In genomic region chr11:70833831-70834230, GRCm38 (mm10) we compare ENCODE assay signal across 40 mouse cellular contexts. TPM values are rescaled to one million over a fixed set of nuclear protein-coding genes. Genes with fewer than 3 reads are reported as not detected.
"Had no signal": no experiment of that assay in that cellular context is flagged by ENCODE, and none has a peak within 500 bp of the region (broad histone marks: within the 10 kb centered on the region; RNA-seq: fewer than 3 reads in every experiment).

No protein-coding gene starts in this region.

- H3K27ac ChIP-seq: heart, embryonic 13.5 days; heart, embryonic 15.5 days; hindbrain, embryonic 10.5 days; hindbrain, embryonic 12.5 days; hindbrain, embryonic 13.5 days; hindbrain, embryonic 14.5 days; hindbrain, embryonic 15.5 days; hindbrain, postnatal 0 days; intestine, embryonic 15.5 days; kidney, embryonic 15.5 days; kidney, postnatal 0 days; layer of hippocampus, adult 2 months; left cerebral cortex, adult 2 months had no signal

- H3K9me3 ChIP-seq: heart, embryonic 15.5 days; hindbrain, embryonic 12.5 days; hindbrain, embryonic 15.5 days; intestine, embryonic 15.5 days; kidney, embryonic 15.5 days had no signal

- H3K4me1 ChIP-seq: heart, embryonic 12.5 days; heart, embryonic 13.5 days; heart, embryonic 15.5 days; hindbrain, embryonic 10.5 days; hindbrain, embryonic 12.5 days; hindbrain, embryonic 13.5 days; hindbrain, embryonic 15.5 days; intestine, embryonic 15.5 days had no signal

- H3K27me3 ChIP-seq: heart, embryonic 12.5 days; heart, embryonic 13.5 days; heart, embryonic 15.5 days; hindbrain, embryonic 12.5 days; hindbrain, embryonic 13.5 days; hindbrain, embryonic 15.5 days; intestine, embryonic 15.5 days; kidney, embryonic 15.5 days had no signal

- DNase-seq: heart, postnatal 10 days; heart, postnatal 14 days; heart, postnatal 36 days; heart, postnatal 4 days; kidney, adult 11 months; kidney, adult 18-20 months; kidney, adult 2 months; kidney, adult 8-10 months; kidney, adult 9 months; kidney, postnatal 10 days; kidney, postnatal 14 days; kidney, postnatal 25 days; kidney, postnatal 36 days; layer of hippocampus, adult 9-11 months; layer of hippocampus, postnatal 36 days had no signal

- H3K36me3 ChIP-seq: heart, embryonic 12.5 days; heart, embryonic 13.5 days; heart, embryonic 15.5 days; hindbrain, embryonic 10.5 days; hindbrain, embryonic 12.5 days; hindbrain, embryonic 13.5 days; hindbrain, embryonic 15.5 days; intestine, embryonic 15.5 days; kidney, embryonic 15.5 days had no signal

- ATAC-seq: hindbrain, embryonic 16.5 days; hindbrain, postnatal 0 days; inflammation-experienced regulatory T-cells, adult 6 months; intestine, embryonic 15.5 days; intestine, embryonic 16.5 days; intestine, postnatal 0 days had no signal

- H3K4me2 ChIP-seq: heart, embryonic 11.5 days; heart, embryonic 12.5 days; heart, embryonic 13.5 days; heart, embryonic 15.5 days; hindbrain, embryonic 12.5 days; hindbrain, embryonic 13.5 days; hindbrain, embryonic 14.5 days; hindbrain, embryonic 15.5 days; intestine, embryonic 15.5 days; kidney, embryonic 15.5 days had no signal

- H3K4me3 ChIP-seq: heart, embryonic 12.5 days; heart, embryonic 13.5 days; heart, embryonic 15.5 days; hindbrain, embryonic 10.5 days; hindbrain, embryonic 12.5 days; hindbrain, embryonic 13.5 days; hindbrain, embryonic 15.5 days; intestine, embryonic 15.5 days; kidney, embryonic 15.5 days; layer of hippocampus, adult 2 months; left cerebral cortex, adult 2 months had no signal

- H3K9ac ChIP-seq: heart, embryonic 12.5 days; heart, embryonic 13.5 days; heart, embryonic 15.5 days; hindbrain, embryonic 12.5 days; hindbrain, embryonic 13.5 days; hindbrain, embryonic 14.5 days; hindbrain, embryonic 15.5 days; intestine, embryonic 15.5 days; kidney, embryonic 15.5 days had no signal

RNA-seq across cellular contexts. Expression of gene Scimp, which starts 21.4 kb away (rescaled TPM):
- total RNA-seq: heart, postnatal 10 days; heart, postnatal 4 days; hindbrain, postnatal 0 days; layer of hippocampus, adult 18-20 months; layer of hippocampus, adult 2 months; layer of hippocampus, postnatal 10 days; layer of hippocampus, postnatal 14 days; layer of hippocampus, postnatal 25 days; layer of hippocampus, postnatal 36 days; left cerebral cortex, adult 18-20 months; left cerebral cortex, adult 2 months had no signal
- polyA plus RNA-seq: heart, embryonic 12.5 days; hindbrain, embryonic 10.5 days; hindbrain, embryonic 12.5 days; hindbrain, embryonic 14.5 days; hindbrain, embryonic 15.5 days; kidney, embryonic 14.5 days had no signal
